Mouse (Mus musculus) heart, embryonic 14.5 days (tissue): ENCODE measurements around the gene 5031410I06Rik. TPM values are rescaled to one million over a fixed set of nuclear protein-coding genes. Genes with fewer than 3 reads are reported as not detected.

Experiments used
- polyA plus RNA-seq: library from polyadenylated mRNA; unstranded; fragments of >200 nt; fragmentation: Nextera tagmentation; extraction: Ambion mirVana; gene quantifications from 2 replicates; pipeline ENCODE4 v1.2.1, GENCODE M21; 2014

Gene 5031410I06Rik
- polyA plus RNA-seq, 1 experiment from 2014 or later, result 0.08 TPM

Other genes starting within 250 kb of the 5031410I06Rik start
- gene Gm21663, start 163.0 kb downstream of the 5031410I06Rik start, polyA plus RNA-seq, result 0.32 and 0.35 TPM in 2 replicates
- gene Gm21671, start 150.9 kb downstream of the 5031410I06Rik start, polyA plus RNA-seq, result 0.12 TPM in 1 of 2 replicates, not detected in the other
- 0.24 and 0.27 TPM in 2 replicates for gene Gm21680, start 132.7 kb downstream of the 5031410I06Rik start, polyA plus RNA-seq
- not detected in 2 replicates for gene Gm21698, start 116.7 kb downstream of the 5031410I06Rik start, polyA plus RNA-seq
- 0.46 TPM in 1 of 2 replicates, not detected in the other for gene Gm1979, start 100.6 kb downstream of the 5031410I06Rik start, polyA plus RNA-seq
- gene Gm5862, start 82.4 kb downstream of the 5031410I06Rik start, polyA plus RNA-seq, result 0.19 TPM in 1 of 2 replicates, not detected in the other
- not detected in 2 replicates for gene Speer4a, start 65.8 kb downstream of the 5031410I06Rik start, polyA plus RNA-seq
- gene Gm7347, start 46.8 kb downstream of the 5031410I06Rik start, polyA plus RNA-seq, result 0.08 TPM in 1 of 2 replicates, not detected in the other
- gene Gm10471, start 16.1 kb downstream of the 5031410I06Rik start, polyA plus RNA-seq, result 0.08 TPM in 1 of 2 replicates, not detected in the other
- gene Gm10220, start 16.1 kb upstream of the 5031410I06Rik start, polyA plus RNA-seq, result 0.14 TPM in 1 of 2 replicates, not detected in the other
- gene Gm7361, start 152.3 kb upstream of the 5031410I06Rik start, polyA plus RNA-seq, result not detected in 2 replicates